Mouse (Mus musculus): ENCODE data around the gene Sema4d.

Gene Sema4d

GRCm38 (mm10) chr13:51753802-51754444 lies 39.6 kb downstream of the Sema4d start:
- ATAC-seq (ENCODE audit: low TSS enrichment), result no peak

GRCm38 (mm10) chr13:51753168-51753465 lies 40.4 kb downstream of the Sema4d start:
- ATAC-seq (ENCODE audit: low TSS enrichment), result peak; percentile 1; the same call in 1 of the 2 replicates

GRCm38 (mm10) chr13:51752346-51753167 lies 41.0 kb downstream of the Sema4d start:
- peak; percentile 67 for ATAC-seq (ENCODE audit: low TSS enrichment)

- no peak for ATAC-seq (ENCODE audit: low TSS enrichment)
These were observed 43.8 kb downstream of the Sema4d start for GRCm38 (mm10) chr13:51749578-51750345.

- no peak for ATAC-seq (ENCODE audit: low TSS enrichment)
These were observed 45.5 kb downstream of the Sema4d start for GRCm38 (mm10) chr13:51748009-51748552.

DNA sequence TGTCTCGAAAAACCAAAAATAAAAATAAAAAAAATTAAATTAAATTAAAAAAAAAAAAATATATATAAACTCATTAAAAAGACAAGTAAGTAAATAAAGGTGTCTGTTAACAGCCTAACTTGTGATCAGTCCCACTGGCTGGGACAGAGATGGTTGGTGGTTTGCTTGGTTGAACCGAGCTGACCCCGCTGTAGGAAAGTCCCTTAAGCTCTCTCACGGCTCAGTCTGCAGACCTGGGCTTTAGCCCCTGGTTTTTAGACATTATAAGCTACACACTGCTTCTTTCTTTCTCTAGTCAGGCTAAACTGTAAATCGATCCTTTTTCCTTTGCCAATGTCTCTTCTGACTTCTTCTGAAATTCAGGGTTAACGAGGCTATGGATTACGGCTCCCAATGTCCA lies 46.5 kb downstream of the Sema4d start:
- ATAC-seq (ENCODE audit: low TSS enrichment), result no peak

GRCm38 (mm10) chr13:51745862-51746261 lies 47.7 kb downstream of the Sema4d start:
- ATAC-seq (ENCODE audit: low TSS enrichment), result no peak

DNA sequence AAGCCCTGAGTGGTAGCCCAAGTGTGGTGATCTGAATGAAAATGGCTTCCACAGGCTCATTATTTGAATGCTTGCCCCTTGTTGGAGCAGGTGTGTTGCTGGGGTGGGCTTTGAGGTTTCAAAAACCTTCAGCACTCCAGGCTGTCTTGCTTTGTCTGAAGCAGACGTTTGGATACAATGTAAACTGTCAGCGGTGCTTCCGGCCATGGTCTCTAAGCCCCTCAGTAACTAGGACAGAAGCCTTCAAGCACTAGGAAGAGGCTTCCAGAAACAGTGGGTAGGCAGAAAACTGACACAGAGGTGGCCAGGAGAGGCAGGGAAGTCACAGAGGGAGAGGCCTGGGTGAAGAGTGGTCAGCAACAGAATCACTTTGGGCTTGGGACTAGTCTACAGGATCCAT lies 49.7 kb downstream of the Sema4d start:
- no peak for ATAC-seq (ENCODE audit: low TSS enrichment)

DNA sequence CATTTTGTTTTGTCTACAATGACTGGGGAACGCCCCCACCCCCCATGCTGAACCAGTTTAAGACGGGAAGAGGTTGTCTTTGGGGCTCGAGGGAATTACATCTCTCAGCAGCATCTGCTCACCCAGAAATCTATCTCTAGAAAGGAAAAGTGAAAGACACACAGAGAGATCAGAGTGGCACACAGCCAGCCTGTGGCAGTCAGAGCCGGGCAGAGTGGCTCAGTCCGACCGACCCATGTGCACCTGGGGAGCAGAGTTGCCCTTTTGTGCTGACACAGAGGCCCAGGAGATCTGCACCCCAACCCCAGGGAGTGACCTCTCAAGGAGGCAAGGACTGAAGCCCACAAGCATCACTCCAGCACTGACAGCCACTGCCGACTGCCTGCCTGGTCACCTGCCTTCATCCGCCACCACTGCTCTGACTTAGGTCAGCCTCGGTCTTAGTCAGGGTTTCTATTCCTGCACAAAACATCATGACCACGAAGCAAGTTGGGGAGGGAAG lies 50.9 kb downstream of the Sema4d start:
- no peak for ATAC-seq (ENCODE audit: low TSS enrichment)

- no peak for ATAC-seq (ENCODE audit: low TSS enrichment)
These were observed 52.8 kb downstream of the Sema4d start for GRCm38 (mm10) chr13:51740776-51741175.

DNA sequence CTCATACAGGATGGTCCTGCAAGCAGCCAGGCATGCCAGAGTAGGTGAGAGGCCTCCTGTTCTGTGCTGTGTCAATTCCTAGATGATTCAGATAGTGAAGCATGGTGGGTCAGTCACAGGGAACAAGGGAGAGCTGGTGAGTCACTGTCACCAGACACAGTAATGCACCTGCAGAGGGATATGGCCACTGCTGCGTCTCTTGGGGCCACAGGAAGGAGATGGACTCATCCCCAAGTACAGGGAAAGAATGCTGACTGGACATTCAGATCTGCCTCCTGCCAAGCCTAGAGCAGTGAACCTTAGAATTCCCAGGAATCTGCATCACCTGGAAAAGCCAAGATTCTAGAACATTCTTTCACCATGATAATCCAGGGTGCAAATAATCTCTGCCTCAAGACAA lies 53.8 kb downstream of the Sema4d start:
- ATAC-seq (ENCODE audit: low TSS enrichment), result no peak

GRCm38 (mm10) chr13:51738531-51739117 lies 54.9 kb downstream of the Sema4d start:
- ATAC-seq (ENCODE audit: low TSS enrichment), result no peak

GRCm38 (mm10) chr13:51737949-51738513 lies 55.5 kb downstream of the Sema4d start:
- no peak for ATAC-seq (ENCODE audit: low TSS enrichment)

DNA sequence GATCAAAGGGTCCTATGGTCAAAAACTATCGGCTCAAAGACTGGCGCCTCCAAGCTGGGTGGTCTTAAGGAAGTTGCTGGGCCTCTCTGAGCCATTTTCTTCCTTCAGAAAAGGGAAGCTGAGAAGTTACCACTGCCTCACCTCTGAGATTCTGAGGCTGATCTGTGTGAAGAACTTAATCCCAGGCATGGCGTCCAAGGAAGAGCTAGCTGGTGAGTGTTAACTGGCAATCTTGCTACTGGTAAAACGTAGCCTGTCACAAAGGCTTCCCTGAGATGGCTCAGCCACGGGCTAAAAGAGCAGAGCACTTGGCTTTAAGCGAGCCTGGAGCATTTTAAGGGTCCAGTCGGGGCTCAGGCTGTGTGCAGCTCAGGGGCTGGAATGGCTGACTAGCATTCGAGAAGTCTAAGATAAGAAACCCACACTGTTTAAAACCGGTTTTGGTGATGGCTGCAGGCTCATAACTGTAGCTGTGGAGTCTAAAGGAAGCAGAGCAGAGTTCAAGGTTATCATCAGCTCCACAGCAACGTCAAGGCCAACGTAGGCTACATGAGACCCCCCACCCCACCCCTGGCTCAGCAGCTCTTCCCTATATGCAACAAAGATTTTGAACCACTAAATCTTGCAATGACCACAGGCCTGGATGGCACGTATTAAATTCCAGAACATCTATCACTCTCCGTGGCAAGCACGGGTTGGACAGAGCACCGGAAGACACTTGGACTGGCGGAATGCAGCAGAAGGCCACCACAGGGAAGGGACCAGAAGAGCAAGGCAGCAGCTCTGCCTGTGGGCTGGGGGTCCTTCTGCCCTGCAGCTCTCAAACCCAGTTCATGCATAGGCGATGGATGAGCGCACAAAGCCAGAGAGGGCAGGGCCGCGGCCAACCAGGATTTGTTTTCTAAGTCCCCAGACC lies 56.3 kb downstream of the Sema4d start:
- ATAC-seq (ENCODE audit: low TSS enrichment), result no peak

DNA sequence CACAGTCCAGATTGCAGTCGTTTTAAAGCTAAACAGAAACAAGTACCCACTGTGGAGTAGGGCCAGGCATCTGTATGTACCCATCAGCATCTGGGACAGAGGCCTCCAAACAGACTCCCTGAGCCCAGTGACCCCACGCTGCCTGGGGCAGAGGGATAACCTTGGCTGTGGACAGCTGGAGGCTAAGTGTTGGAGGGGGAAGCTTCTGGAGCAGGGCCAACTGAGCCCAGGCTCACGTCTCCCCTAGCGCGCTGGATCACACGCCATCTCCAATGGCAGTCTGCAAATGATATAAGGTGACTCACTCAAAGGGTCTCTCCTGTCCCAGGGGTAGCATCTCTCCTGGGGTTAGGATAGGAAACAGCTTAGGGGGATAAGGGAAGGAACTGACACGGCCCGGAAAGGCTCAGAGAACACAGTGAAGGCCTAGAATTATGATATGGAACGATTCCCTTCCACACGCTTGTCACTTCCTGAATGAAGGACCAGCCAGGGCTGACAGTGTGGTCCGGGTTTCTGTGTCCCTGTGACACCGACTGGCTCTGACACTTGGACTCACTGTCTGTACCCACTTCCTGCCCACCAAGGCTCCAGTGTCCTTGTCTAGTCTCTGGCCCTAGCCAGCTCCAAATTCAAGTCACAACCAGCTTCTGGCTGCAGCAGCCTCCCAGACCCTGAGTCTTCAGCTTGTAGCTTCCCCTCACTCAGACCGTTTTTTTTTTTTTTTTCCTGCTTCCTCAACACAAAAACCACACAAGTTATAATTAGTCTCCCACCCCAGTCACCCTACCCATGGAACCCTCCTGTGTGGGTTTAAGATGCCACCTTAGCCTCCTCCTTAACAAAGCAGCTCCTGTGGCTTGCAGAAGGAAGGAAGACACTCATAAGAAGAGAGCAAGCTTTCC lies 57.3 kb downstream of the Sema4d start:
- no peak for ATAC-seq (ENCODE audit: low TSS enrichment)

DNA sequence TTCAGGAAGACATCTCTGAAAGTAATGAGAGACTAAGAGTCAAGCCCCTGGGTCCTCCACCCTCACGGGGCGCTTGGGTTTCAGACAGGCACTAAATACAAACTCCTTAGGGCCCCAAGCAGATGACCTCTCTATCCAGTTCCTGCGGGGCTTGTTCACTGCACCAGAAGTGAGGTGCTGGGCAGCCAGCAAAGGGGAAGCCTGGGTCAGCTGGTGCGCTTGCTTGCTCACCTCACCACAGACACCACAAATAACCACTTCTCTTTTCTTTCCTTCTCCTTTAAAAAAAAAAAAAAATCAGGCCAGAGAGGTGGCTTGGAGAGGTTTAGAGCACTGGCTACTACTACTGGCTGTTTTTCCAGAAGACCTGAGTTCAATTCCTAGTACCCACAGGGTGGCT lies 59.0 kb downstream of the Sema4d start:
- no peak for ATAC-seq (ENCODE audit: low TSS enrichment)

DNA sequence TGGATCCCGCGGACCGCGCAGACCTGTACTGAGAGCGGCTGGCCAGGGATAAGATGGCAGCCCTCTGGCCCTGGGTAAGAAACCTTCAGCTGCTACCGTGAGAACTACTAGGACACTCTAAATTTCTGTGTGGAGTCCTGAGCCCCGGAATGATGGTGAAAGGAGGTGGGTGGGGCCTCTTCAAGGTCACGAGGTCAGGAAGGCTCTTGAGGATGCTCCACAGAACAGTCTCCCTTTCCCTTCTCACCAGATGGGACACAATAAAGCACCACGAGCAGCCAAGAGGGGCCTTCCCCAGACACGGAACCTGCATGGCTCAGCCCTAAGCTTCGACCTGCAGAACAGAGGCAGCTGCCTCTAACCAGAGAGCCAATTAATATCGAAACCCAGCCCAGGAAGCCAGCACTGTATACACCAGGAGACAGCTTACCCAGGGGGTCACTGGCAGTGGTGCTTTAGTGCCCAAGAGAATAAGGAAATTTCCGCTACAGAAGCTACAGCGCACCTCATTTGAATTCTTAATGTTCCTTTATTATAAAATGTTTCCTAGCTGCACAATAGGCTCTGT lies 61.4 kb downstream of the Sema4d start:
- ATAC-seq (ENCODE audit: low TSS enrichment), result no peak

DNA sequence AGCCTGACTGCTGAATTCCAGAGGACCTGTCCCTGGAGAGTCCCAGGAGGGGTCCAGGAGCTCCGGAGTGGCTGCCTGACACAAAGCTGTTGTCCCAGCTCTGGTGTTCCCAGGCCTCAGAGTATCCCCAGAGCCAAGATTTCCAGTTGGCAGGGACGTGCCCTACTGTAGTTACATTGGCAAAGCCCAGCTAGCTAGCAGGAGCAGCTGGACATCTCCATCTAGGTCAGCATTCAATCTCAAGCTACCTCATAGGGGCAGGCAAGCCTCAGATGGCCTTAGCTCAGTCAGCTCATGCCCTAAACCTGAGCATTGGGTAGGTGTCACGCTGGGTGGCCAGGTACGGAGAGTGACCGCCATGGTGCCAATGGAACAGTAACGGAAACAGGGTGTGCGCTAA lies 62.1 kb downstream of the Sema4d start:
- ATAC-seq (ENCODE audit: low TSS enrichment), result no peak

DNA sequence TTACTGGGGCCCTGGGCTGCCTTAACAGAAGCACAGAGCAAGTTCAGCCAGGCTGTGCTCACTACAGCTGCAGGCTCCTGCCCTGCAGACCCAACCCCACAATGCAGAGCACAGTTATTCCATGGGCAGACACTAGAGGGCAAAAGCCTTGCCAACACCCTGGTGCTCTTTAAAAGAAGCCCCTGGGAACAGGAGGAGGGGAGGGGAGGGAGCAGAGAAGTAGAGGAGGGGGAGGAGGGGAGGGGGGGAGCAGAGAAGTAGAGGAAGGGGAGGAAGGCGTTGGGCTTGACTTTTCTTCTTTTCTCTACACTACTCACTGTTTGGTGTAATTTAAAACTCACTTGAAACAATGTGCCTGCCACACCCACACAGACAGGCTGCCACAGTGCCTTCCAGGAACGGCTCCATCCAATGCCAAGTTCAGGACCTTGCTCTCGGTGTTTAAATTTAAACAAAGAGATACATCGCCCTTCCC lies 63.6 kb downstream of the Sema4d start:
- ATAC-seq (ENCODE audit: low TSS enrichment), result no peak

Data from frontal cortex, adult (tissue).